35 mouse cellular contexts compared by ENCODE assay signal in the genomic region with DNA sequence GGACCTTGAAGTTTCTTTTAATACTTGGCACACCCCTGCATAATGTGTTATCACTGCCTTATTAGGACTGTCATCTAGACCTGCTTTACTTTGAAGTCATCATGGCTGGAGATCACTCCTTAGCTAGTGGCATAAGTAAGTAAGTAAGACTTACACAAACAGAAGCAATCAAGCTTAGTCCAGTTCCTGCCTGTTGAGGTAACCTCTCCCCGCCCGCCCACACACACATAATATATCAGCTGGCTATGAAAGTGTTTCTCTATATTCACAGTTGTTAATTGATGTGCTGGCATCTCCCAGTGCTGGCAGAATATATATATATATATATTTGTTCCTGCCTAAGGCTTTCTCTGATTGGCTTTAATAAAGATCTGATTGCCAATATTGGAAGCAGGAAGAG.
"Had no signal": no experiment of that assay in that cellular context is flagged by ENCODE, and none has a peak within 500 bp of the region (broad histone marks: within the 10 kb centered on the region; RNA-seq: fewer than 3 reads in every experiment).

No protein-coding gene starts in this region.

- H3K9ac ChIP-seq: heart, embryonic 12.5 days; heart, embryonic 13.5 days; heart, embryonic 15.5 days; hindbrain, embryonic 12.5 days; hindbrain, embryonic 13.5 days; hindbrain, embryonic 14.5 days; hindbrain, embryonic 15.5 days; intestine, embryonic 15.5 days; kidney, embryonic 15.5 days had no signal

- H3K4me3 ChIP-seq: heart, embryonic 12.5 days; heart, embryonic 13.5 days; heart, embryonic 15.5 days; hindbrain, embryonic 10.5 days; hindbrain, embryonic 12.5 days; hindbrain, embryonic 13.5 days; hindbrain, embryonic 15.5 days; intestine, embryonic 15.5 days; kidney, embryonic 15.5 days; layer of hippocampus, adult 2 months; left cerebral cortex, adult 2 months had no signal

- H3K36me3 ChIP-seq: heart, embryonic 12.5 days; heart, embryonic 13.5 days; heart, embryonic 15.5 days; hindbrain, embryonic 10.5 days; hindbrain, embryonic 12.5 days; hindbrain, embryonic 13.5 days; intestine, embryonic 15.5 days; kidney, embryonic 15.5 days had no signal

- H3K4me2 ChIP-seq: heart, embryonic 11.5 days; heart, embryonic 12.5 days; heart, embryonic 13.5 days; heart, embryonic 15.5 days; hindbrain, embryonic 12.5 days; hindbrain, embryonic 13.5 days; hindbrain, embryonic 14.5 days; hindbrain, embryonic 15.5 days; intestine, embryonic 15.5 days; kidney, embryonic 15.5 days had no signal

- DNase-seq: heart, postnatal 10 days; heart, postnatal 14 days; heart, postnatal 36 days; heart, postnatal 4 days; kidney, adult 11 months; kidney, adult 18-20 months; kidney, adult 2 months; kidney, adult 8-10 months; kidney, adult 9 months; kidney, postnatal 10 days; kidney, postnatal 14 days; kidney, postnatal 25 days; kidney, postnatal 36 days; kidney, postnatal 4 days; layer of hippocampus, adult 9-11 months; layer of hippocampus, postnatal 36 days had no signal

- ATAC-seq: hindbrain, embryonic 16.5 days; hindbrain, postnatal 0 days; inflammation-experienced regulatory T-cells, adult 6 months; intestine, embryonic 15.5 days; intestine, embryonic 16.5 days; intestine, postnatal 0 days had no signal

- H3K9me3 ChIP-seq: heart, embryonic 12.5 days; heart, embryonic 13.5 days; heart, embryonic 15.5 days; hindbrain, embryonic 10.5 days; hindbrain, embryonic 12.5 days; hindbrain, embryonic 13.5 days; hindbrain, embryonic 15.5 days; intestine, embryonic 15.5 days; kidney, embryonic 15.5 days had no signal

- H3K27ac ChIP-seq: heart, embryonic 13.5 days; heart, embryonic 15.5 days; hindbrain, embryonic 10.5 days; hindbrain, embryonic 12.5 days; hindbrain, embryonic 13.5 days; hindbrain, embryonic 14.5 days; hindbrain, embryonic 15.5 days; hindbrain, postnatal 0 days; intestine, embryonic 15.5 days; kidney, embryonic 15.5 days; kidney, postnatal 0 days; layer of hippocampus, adult 2 months; left cerebral cortex, adult 2 months had no signal
